Mouse (Mus musculus): ENCODE results near the gene Rusc2. TPM values are rescaled to one million over a fixed set of nuclear protein-coding genes. Genes with fewer than 3 reads are reported as not detected.

The Rusc2 gene
- polyA plus RNA-seq, 1 experiment from 2014 or later: 2.1 TPM

- no peak overlapping the region for H3K27ac ChIP-seq (ENCODE audit: low read depth)
- WGBS (ENCODE audit: insufficient replicate concordance): 81% methylated on average over 2 of the region's 2 CpGs
- no peaks in the 10 kb centered on the region for H3K4me1 ChIP-seq (ENCODE audit: insufficient read depth)
- no peak for TF ChIP-seq EP300 (IDR thresholded peaks at IDR 0.05; ENCODE audit: low read depth)
- no peak for TF ChIP-seq CTCF (IDR thresholded peaks at IDR 0.05; ENCODE audit: low read depth)
- H3K9me3 ChIP-seq (ENCODE audit: low read length): no peaks in the 10 kb centered on the region
- H3K4me2 ChIP-seq (ENCODE audit: low read depth, low read length): no peak overlapping the region
- H3K9ac ChIP-seq (replicated peaks): no peak overlapping the region
- H3K27me3 ChIP-seq (ENCODE audit: insufficient read depth, low read length): no peaks in the 10 kb centered on the region
- ATAC-seq (no peak), DNase-seq (no peak)
- no peak overlapping the region for H3K4me3 ChIP-seq (ENCODE audit: low read depth, low read length)
- H3K36me3 ChIP-seq (replicated peaks; ENCODE audit: insufficient read depth, low read length): no peaks in the 10 kb centered on the region
These were observed 36.8 kb upstream of the Rusc2 start for GRCm38 (mm10) chr4:43344932-43345331.

- Histone ChIP-seq H3K4me3 (ENCODE audit: low read depth, low read length) (no peak overlapping the region), H3K36me3 (replicated peaks; ENCODE audit: insufficient read depth, low read length) (no peaks in the 10 kb centered on the region), H3K27me3 (ENCODE audit: insufficient read depth, low read length) (no peaks in the 10 kb centered on the region), H3K4me2 (ENCODE audit: low read depth, low read length) (no peak overlapping the region), H3K9ac (replicated peaks) (no peak overlapping the region), H3K9me3 (ENCODE audit: low read length) (no peaks in the 10 kb centered on the region), H3K4me1 (ENCODE audit: insufficient read depth) (no peaks in the 10 kb centered on the region), H3K27ac (ENCODE audit: low read depth) (no peak overlapping the region)
- DNase-seq (no peak), ATAC-seq (no peak)
- 81% methylated on average over 5 of the region's 5 CpGs for WGBS (ENCODE audit: insufficient replicate concordance)
- no peak for TF ChIP-seq CTCF (IDR thresholded peaks at IDR 0.05; ENCODE audit: low read depth)
- no peak for TF ChIP-seq EP300 (IDR thresholded peaks at IDR 0.05; ENCODE audit: low read depth)
These were observed 32.6 kb upstream of the Rusc2 start for GRCm38 (mm10) chr4:43349206-43349605.

- Histone ChIP-seq H3K4me1 (ENCODE audit: insufficient read depth) (no peaks in the 10 kb centered on the region), H3K27me3 (ENCODE audit: insufficient read depth, low read length) (no peaks in the 10 kb centered on the region), H3K36me3 (replicated peaks; ENCODE audit: insufficient read depth, low read length) (no peaks in the 10 kb centered on the region), H3K27ac (ENCODE audit: low read depth) (no peak overlapping the region), H3K9me3 (ENCODE audit: low read length) (no peaks in the 10 kb centered on the region), H3K4me2 (ENCODE audit: low read depth, low read length) (no peak overlapping the region), H3K4me3 (ENCODE audit: low read depth, low read length) (no peak overlapping the region), H3K9ac (replicated peaks) (no peak overlapping the region)
- ATAC-seq: 0 out of 2 replicates have a peak, but pooled peaks have one; percentile 40
- no peak for TF ChIP-seq CTCF (IDR thresholded peaks at IDR 0.05; ENCODE audit: low read depth)
- no peak for TF ChIP-seq EP300 (IDR thresholded peaks at IDR 0.05; ENCODE audit: low read depth)
- DNase-seq: no peak
- 29% methylated on average over 6 of the region's 6 CpGs for WGBS (ENCODE audit: insufficient replicate concordance)
These were observed 31.7 kb upstream of the Rusc2 start for GRCm38 (mm10) chr4:43350038-43350560.

- H3K27ac ChIP-seq (ENCODE audit: low read depth): no peak overlapping the region
- no peaks in the 10 kb centered on the region for H3K27me3 ChIP-seq (ENCODE audit: insufficient read depth, low read length)
- no peaks in the 10 kb centered on the region for H3K4me1 ChIP-seq (ENCODE audit: insufficient read depth)
- DNase-seq (no peak), ATAC-seq (no peak)
- TF ChIP-seq EP300 (IDR thresholded peaks at IDR 0.05; ENCODE audit: low read depth) (no peak), CTCF (IDR thresholded peaks at IDR 0.05; ENCODE audit: low read depth) (no peak)
- H3K9me3 ChIP-seq (ENCODE audit: low read length): no peaks in the 10 kb centered on the region
- no peak overlapping the region for H3K4me2 ChIP-seq (ENCODE audit: low read depth, low read length)
- no peaks in the 10 kb centered on the region for H3K36me3 ChIP-seq (replicated peaks; ENCODE audit: insufficient read depth, low read length)
- no peak overlapping the region for H3K4me3 ChIP-seq (ENCODE audit: low read depth, low read length)
- WGBS (ENCODE audit: insufficient replicate concordance): 76% methylated on average over 6 of the region's 6 CpGs
- no peak overlapping the region for H3K9ac ChIP-seq (replicated peaks)
These were observed 28.1 kb upstream of the Rusc2 start for GRCm38 (mm10) chr4:43353662-43354061.

- Histone ChIP-seq H3K4me2 (ENCODE audit: low read depth, low read length) (no peak overlapping the region), H3K36me3 (replicated peaks; ENCODE audit: insufficient read depth, low read length) (no peaks in the 10 kb centered on the region), H3K9ac (replicated peaks) (no peak overlapping the region), H3K4me3 (ENCODE audit: low read depth, low read length) (no peak overlapping the region), H3K27ac (ENCODE audit: low read depth) (no peak overlapping the region), H3K4me1 (ENCODE audit: insufficient read depth) (0 out of 2 replicates have a peak, but pooled peaks cover 3% of the 10 kb centered on the region), H3K27me3 (ENCODE audit: insufficient read depth, low read length) (no peaks in the 10 kb centered on the region), H3K9me3 (ENCODE audit: low read length) (no peaks in the 10 kb centered on the region)
- 56% methylated on average over 11 of the region's 11 CpGs for WGBS (ENCODE audit: insufficient replicate concordance)
- DNase-seq (no peak), ATAC-seq (no peak)
- TF ChIP-seq CTCF (IDR thresholded peaks at IDR 0.05; ENCODE audit: low read depth): no peak
- no peak for TF ChIP-seq EP300 (IDR thresholded peaks at IDR 0.05; ENCODE audit: low read depth)
These were observed 16.7 kb upstream of the Rusc2 start for GRCm38 (mm10) chr4:43364914-43365560.

GRCm38 (mm10) chr4:43367295-43367694, 14.5 kb upstream of the Rusc2 start:
- H3K4me3 ChIP-seq (ENCODE audit: low read depth, low read length): no peak overlapping the region
- WGBS (ENCODE audit: insufficient replicate concordance): 74% methylated on average over 5 of the region's 5 CpGs
- DNase-seq: no peak

More at GRCm38 (mm10) chr4:43367295-43367694, 14.5 kb upstream of the Rusc2 start:
- Histone ChIP-seq H3K4me2 (ENCODE audit: low read depth, low read length) (no peak overlapping the region), H3K9ac (replicated peaks) (no peak overlapping the region), H3K27me3 (ENCODE audit: insufficient read depth, low read length) (no peaks in the 10 kb centered on the region), H3K9me3 (ENCODE audit: low read length) (no peaks in the 10 kb centered on the region), H3K36me3 (replicated peaks; ENCODE audit: insufficient read depth, low read length) (no peaks in the 10 kb centered on the region), H3K4me1 (ENCODE audit: insufficient read depth) (0 out of 2 replicates have a peak, but pooled peaks cover 3% of the 10 kb centered on the region), H3K27ac (ENCODE audit: low read depth) (no peak overlapping the region)
- ATAC-seq: no peak
- no peak for TF ChIP-seq EP300 (IDR thresholded peaks at IDR 0.05; ENCODE audit: low read depth)
- no peak for TF ChIP-seq CTCF (IDR thresholded peaks at IDR 0.05; ENCODE audit: low read depth)

Measured in liver, postnatal 0 days (tissue).